Mouse (Mus musculus) cortical plate, adult 2 months (tissue): ENCODE measurements at regions not wholly inside any gene's neighbourhood (a gene's known extent, or its start where the extent isn't known, plus 50 kb on each side); places are given as distances from the start of the nearest gene placed in this dataset.

Source experiments
- CTCF ChIP-seq: fragments of 200-500 bp; IDR thresholded peaks from 2 replicates; pipeline ENCODE4 v1.5.1; 2011; ENCODE audit warnings: mild to moderate bottlenecking, control low read depth, low read length; ENCODE audit not compliant: insufficient read depth; ENCODE audit errors: extremely low read depth
- POLR2A ChIP-seq: fragments of 200-500 bp; IDR thresholded peaks from 2 replicates; pipeline ENCODE4 v1.6.1; 2011; ENCODE audit warnings: mild to moderate bottlenecking, low read length, control low read depth; ENCODE audit not compliant: insufficient read depth; ENCODE audit errors: extremely low read depth

GRCm38 (mm10) chr13:111920534-111920933 lies 111.7 kb upstream of the Map3k1 start:
- no peak for TF ChIP-seq CTCF
- no peak for TF ChIP-seq POLR2A
